Mouse (Mus musculus): ENCODE measurements around the gene Peg12. TPM values are rescaled to one million over a fixed set of nuclear protein-coding genes. Genes with fewer than 3 reads are reported as not detected.

Gene Peg12
- polyA plus RNA-seq (2017; shearing (Covaris generic)) = not detected

DNA sequence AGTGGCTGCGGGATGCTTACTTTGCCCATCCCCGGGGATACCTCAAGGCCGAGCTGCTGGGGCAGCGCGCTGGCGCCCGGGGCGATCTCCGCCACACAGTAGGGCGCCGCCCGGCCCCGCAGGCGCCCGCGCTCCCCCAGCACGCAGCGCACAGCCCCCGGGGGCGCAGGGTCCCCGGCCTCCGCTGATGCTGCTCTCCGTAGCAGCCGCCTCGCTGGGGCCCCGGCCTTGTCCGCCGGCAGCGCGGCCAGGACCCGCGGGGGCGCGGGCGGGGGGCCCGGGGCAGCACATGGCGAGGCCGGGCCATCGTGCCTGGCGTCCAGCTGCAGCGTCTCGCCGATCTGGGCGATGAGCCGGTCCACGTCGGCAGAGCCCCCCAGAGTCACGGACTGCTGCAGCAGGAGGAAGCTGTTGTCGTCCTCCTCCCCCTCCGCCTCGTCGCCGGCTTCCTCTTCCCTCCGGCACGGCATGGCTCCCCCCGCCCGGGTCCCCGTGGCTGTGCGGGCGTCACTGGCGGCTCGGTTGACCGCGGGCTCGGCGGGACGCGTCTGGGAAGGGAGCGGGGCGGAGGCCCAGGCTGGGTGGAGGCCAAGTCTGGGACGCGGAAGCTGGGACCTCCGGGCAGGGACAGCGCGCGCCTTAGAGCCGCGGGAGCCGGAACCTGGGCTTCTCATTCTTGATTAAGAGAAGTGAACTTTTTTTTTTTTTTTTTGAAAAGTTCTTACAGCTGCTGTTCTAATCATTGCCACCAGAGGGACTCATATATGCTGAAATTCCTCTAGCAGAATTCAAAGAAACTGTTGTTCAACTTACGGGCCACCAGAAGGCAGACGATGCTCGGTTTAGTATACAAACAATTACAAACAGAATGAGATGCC is at the start of gene Peg12:
Gene Peg12, minus strand, starts transcription at position 633 of the 878 bp plus-strand sequence.
- ATAC-seq = no peak

DNA sequence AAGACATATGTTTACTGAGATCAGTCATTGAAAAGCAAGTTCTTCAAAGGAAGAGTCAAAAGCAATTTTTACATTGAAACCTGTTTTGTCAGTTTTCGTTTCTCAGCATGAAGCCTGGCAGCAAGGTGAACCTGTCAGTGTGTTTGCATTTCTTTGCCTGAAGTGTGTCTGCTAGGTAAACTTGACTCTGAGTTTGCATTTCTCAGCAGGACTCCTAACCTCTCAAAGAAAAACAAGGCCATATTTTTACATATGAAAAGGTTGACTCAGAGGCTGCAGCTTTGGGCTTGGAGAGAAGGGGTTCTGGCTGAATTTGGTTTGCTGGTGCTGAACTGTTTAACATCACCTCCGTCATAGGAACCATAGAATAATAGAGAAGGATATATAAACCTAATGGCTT is 21.8 kb upstream of the Peg12 start:
- no peak for ATAC-seq

DNA sequence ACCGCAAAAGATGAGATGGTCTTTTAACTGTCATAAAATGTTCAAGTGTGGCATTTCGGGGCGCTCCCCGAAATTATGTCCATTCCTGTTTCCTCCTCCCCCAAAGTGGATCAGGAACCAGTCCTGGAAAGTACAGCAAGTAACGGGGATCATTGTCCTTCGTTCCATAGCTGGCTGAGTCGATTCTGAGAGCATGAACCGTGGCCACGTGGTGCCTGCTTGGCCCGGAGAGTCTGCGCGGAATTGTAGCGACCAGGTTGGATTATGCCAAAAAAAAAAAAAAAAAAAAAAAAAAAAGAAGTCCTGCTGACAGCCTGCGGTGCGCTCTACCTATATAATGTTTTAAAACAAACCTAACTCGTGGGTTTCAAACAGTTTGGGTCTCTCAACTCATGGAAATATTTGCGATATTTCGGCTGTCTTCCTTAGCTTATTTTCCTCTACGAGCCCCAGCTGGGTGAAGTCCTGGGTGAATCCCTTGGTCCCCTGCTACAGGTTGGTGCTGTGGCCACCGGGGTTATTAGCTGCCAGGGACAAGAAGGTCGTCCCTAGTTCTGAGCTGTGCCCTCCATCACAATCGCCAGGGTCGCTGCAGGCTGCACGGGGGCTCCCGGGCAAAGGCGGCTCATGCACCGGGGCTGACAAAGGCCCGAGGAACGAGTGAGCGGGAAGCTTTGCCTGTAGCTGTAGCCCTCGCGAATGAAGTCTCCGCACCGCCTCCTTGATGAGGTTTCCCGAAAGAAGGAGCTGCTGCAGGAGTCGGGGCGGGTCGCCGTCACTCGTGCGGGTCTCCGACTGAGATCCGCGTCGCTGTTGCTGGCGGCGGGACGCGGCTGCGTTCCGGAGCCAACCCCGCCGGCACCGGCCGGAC is 1.1 kb downstream of the Peg12 start:
- no peak for ATAC-seq

DNA sequence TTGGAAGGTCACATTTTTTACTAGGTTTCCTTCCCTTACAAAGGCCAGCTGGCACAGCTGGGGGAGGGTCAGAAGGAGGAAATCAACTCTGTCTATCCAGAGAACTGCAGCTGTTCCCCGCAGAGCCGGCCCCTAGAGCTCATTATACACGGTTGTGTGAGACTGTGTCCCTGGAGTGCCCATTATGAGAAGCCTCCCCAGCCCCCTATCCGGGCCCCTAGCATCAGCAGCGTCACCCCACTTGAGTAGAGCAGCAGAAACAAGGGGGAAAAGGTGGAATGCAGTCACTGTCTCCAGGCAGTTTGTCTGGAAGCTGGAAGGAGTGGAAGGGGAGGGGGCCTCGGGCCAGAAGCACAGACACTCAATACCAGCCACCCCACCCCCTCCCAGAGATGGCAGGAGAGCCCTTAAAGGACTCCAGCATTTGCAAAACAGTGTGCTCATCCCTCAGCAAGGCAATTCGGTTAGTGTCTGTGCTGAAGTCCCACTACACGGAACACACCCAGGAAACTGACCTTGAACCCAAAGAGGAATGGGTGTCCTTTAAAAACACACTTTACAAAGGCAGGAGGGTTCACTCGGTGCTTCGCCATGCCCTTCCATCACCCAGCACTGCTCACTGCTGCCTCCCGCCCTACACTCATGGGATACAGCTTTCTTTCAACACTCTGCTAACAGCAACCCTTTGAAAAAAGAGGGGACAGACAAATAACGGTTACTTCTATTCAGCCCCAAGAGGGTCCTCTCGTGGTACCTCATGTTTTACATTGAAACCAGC is 1.9 kb downstream of the Peg12 start:
- ATAC-seq = no peak

DNA sequence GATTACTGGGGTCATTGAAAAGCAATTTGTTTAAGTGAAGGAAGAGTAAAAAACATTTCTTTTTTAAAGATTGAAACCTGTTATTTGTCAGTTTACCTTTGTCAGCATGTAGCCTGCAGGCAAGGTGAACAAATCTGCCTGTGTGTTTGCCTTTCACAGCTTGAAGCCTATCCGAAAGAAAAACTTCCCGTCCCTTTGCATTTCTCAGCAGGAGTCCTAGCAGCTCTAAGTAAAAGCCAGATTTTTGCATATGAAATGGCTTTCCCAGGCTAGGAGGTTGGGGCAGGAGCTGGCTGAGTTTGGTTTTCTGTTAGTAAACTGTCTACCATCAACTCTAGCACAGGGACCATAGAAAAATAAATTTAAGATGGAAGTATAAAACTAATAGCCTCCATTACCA is 12.0 kb downstream of the Peg12 start:
- no peak for ATAC-seq

DNA sequence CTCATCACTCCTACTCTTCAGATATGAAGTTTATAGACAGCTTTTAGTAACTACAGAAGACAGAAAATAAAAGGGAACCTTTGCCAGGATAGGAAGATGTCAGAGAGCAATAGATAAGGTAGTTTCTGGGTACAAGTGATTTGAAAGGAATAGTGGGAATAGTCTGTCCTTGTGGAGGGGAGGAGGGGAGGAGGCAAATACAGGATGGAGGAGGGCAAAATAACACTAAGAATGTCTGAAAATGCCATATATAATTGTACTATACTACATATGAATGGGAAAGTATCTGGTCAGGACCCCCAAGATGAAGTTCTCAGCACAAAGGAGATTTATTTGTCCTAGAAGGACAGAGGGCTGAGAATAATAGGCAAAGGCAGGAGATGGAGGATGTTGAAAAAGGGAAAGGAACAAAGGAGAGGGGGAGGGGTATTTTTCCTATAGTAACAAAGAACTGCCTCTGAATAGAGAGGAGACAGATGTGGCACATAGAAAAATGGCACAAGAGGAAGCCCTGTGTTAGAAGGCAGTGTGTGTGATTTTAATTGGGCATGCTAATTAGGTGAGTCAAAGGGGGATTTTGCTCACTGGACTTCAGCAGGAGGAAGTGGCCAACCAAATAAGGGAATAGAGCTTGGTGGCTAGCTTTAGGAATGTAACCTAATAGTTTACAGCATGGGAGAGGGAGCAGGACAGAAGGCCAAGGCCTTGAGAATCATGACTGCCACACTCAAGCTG is 18.7 kb downstream of the Peg12 start:
- ATAC-seq = no peak

DNA sequence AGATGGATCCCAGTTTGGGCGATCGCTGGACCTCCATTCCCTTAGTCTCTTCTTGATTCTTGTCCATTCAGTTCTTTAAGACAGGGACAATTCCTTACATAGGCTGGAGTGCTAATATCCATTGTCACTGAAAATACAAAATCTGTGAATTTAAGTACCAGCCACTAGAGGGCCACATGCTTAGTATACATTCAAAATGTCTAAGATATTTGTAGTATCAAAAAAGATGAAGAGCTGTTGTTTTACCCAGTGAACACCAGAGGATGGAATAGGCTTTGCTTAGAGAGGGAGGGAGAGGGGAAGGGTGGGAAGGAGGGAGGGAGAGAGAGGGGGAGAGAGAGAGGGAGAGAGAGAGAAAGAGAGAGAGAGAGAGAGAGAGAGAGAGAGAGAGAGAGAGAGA is 27.9 kb downstream of the Peg12 start:
- no peak for ATAC-seq

DNA sequence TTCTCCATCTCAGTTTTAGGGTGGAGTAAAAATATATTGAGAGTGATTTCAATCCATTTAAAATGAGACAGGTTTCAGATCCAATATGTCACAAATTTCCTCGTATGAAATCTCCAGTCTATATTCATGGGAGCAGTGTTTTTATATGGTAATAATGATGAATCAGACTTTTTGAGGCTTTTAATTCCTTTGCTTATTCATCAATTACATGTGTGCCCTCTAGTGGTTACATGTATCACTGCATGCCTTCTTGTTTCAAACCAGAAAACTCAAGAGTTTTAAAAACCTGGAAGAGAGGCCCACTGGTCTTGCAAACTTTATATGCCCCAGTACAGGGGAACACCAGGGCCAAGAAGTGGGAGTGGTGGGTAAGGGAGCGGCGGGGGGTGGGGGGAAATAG is 31.1 kb downstream of the Peg12 start:
- no peak for ATAC-seq

DNA sequence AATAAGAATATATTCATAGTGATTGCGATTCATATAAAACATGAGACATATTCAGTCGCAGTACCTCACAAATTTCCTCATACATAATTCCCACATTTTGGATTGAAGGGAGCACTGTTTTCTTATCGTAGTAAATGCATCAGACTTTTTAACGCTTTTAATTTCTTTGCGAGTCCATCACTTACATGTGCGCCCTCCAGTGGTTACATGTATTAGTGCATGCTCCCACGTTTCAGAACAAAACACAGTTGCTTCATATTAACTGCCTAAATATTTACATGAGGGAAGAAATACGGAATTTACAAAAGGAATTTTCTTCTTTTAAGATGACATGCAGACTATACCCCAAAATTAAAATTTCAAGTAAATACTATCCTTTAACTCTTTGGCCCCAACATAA is 36.0 kb downstream of the Peg12 start:
- ATAC-seq = no peak

DNA sequence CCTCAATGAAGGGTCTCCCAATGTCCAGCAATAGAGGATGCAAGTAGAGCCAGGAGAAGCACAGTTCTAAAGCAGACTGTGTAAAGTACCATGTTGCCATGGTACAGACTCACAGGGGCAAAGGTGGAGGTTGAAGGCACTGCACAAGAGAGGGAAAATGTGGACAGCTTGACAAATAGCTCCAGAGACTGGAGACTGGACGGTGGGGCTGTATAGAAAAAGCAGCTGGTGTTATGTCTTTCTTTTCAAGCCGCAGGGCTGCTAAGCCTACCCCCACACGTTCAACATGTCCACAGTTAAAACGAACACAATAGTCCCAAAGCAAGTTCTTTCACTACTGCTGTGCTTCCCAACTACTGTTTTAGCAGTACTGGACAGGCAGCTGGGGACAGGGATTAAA is 41.1 kb downstream of the Peg12 start:
- ATAC-seq = no peak

DNA sequence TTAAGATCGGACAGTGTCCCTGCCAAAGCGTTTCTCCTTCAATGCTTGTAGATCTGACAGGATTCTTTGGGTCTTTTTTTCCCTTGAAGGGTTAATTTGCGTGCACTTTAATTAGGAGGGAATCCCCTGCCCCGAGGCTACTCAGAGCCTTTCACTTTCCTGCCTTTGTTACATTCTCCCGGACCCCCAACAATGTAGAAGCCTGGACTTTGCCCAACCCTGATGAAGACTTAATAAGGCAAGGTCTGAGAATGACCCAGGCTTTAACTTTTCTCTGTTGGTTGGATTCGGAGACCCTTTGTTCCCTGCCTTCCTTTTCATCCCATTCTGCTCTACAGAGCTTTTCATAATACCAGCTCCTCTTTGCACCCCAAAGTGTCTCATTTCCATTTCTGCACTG is 43.7 kb downstream of the Peg12 start:
- no peak for ATAC-seq

DNA sequence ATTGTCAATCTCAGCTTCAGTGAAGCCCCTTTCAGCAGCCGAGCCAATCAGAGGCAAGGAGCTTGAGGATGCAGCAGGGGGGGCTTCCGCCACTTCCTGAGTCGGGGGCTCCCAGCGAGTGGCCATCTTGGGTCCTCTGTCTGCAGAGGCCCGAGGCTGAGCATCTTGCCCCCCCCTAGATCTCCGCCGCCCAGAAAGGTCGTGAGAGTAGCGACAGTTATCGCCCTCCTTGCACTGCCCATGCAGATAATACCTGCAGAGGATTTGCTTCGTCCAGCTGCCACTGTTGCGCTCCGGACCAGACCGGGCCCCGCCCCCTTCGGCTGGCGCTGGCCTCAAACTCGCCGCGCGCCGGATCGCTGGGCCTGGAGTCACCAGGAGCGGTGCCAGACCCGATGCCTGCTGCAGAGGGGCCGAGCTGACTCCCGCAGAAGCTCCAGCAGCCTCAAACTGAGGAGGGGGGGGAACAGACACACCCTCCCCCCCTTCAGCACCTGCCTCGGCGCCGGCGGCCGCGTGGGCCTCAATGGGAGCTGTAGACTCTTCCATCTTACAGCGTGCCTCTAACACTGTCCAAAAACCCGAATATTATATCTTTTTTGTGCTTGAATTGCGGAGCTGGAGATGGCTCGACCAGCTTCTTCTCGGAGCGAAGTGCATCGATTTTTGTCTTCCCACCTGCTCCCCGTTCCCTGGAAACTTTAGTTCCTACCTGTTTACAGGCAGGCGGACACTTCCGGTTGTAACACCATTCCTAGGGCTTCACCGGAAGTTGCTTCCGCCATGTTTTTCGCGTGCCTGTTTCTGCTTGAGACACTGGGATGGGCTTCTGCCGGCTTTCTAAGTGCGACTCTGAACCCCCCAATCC is 44.6 kb downstream of the Peg12 start, which contains the start of gene Mkrn3:
Gene Mkrn3, minus strand, starts transcription at position 647 of the 868 bp plus-strand sequence.
- ATAC-seq = no peak

DNA sequence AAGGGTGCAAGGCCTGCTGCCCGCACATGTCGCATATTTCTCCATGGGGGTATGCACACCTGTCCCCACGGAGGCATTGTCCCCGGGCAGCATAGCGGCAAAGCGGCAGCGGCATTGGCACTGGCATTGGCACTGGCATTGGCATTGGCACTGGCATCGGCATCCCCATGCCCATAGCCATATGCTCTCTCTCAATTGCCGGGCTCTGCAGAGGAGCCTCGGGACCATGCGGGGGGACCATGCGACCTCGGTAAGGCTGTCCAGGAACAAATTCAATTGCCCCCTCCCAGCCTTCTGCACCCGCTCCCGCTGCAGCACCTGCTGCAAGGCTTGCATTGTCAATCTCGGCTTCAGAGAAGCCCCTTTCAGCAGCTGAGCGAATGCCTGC is 45.2 kb downstream of the Peg12 start:
- no peak for ATAC-seq

DNA sequence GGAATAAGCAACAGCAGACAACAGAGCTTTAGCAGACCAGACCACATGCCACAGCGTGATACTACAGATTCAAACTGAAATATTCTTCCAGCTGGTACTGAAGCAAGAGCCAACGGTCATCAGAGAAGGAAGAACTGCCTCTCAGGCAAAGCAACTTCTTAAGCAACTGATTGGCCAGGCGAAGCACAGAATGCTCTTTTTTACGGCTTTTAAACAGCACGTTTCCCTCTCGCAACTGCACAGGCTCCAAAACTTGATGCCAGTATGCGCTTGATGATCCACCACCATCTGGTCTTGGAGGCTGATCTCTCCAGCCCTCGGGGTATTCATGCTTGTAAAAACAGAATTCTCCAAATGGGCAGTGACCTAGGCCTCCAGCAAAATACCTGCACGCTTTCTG is 46.0 kb downstream of the Peg12 start:
- ATAC-seq = no peak

DNA sequence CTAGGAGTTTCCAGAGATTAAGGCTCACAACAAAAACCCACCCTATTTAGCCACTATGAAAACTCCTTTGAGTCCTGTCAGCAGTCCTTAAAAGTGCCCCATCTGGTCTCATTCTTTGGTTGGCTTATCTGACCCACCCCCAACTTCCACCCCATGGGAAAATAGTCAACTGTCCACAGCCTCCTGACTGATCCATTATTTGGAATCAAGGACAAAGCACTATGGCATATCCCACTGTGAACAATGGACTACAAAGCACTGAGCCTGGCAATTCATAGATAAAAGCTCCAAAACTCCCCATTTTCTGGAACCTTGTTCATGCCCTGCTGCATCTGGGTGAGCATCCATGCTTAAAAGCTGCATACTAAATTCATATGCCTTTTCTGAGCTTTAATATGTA is 48.1 kb downstream of the Peg12 start:
- no peak for ATAC-seq

DNA sequence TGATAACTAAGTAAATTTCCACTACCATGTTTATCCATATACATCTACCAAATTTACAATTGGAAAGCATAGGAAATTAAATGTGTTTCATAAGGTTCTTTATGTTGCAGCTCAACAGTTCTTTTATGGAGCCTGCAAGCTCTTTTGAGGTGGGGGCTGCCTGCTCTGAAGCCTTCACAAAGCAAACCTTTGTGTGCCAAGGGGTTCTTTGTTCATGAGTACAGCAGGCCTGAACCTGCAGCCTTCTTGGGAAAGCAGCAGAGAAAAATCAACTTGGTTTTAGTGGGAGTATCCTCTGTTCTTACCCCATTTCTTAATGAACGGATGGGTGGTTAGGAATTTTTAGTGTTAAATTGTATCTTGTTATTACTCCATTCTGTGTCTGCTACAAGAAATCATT is 49.1 kb downstream of the Peg12 start:
- no peak for ATAC-seq

Other genes with a start within 250 kb of the Peg12 start
- gene Ndn, start 117.9 kb downstream of the Peg12 start, polyA plus RNA-seq (2017; shearing (Covaris generic)) = not detected
- gene Magel2, start 87.5 kb downstream of the Peg12 start, polyA plus RNA-seq (2017; shearing (Covaris generic)) = not detected
- gene Mkrn3, start 44.4 kb downstream of the Peg12 start, polyA plus RNA-seq (2017; shearing (Covaris generic)) = not detected